Mouse (Mus musculus) activated CD4-positive, CD25-positive, alpha-beta regulatory T cell, adult 4 months (primary cell): ENCODE measurements around the gene Ube2m. TPM values are rescaled to one million over a fixed set of nuclear protein-coding genes. Genes with fewer than 3 reads are reported as not detected.

Source experiments
- ATAC-seq: one replicate; pipeline ENCODE4 v1.8.0; 2017
- polyA plus RNA-seq, 2 experiments: library from polyadenylated mRNA; unstranded; fragments of 100-300 nt; shearing (Covaris generic); gene quantifications; one replicate each; pipeline ENCODE4 v1.2.1; 2017

Gene Ube2m
- polyA plus RNA-seq, 2 experiments from 2014 or later, result 15.3 to 16.9 TPM

DNA sequence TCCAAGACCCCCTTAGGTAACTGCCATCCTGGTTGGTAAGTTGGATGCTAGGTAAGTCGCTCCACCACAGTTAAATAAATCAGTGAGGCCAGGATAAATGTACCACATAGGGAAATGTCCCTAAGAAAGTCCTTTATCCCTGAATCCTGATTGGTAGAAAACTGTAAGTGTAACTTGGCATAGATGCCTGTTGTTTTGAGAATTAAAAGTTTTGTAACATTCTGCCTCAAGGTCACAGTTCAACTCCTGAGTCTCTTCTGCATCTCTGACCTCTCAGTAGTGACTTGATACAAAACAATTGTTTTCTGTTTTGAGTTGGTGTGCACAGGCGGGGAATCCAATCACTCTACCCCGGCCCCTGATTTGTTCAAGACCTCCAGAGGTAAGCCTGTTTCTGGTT lies 39.2 kb downstream of the Ube2m start, which contains the start of gene Trim28:
Gene Trim28, plus strand, starts transcription at position 264 of the 400 bp plus-strand sequence.
- no peak for ATAC-seq

DNA sequence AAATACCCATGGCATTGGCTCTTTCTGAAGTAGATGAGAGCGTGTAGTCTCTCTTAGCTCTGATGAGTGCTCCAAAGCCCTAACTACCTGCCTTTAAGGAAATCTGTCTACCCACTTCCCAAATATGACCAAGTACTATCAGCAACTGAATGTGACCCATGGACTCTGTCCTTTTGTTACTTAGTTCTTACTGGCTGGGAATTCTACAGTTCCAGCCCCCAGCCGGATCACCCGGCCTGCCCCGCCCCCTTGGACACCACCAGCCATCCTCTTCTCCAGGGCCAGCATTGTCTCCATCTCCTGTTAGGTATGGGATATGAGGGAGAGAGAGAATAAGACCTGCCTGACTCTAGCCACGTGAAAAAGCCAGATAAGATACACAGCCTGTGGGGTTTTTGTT lies 40.0 kb downstream of the Ube2m start, which contains the start of gene Slc27a5:
Gene Slc27a5, minus strand, starts transcription at position 140 of the 400 bp plus-strand sequence.
- ATAC-seq, result no peak

DNA sequence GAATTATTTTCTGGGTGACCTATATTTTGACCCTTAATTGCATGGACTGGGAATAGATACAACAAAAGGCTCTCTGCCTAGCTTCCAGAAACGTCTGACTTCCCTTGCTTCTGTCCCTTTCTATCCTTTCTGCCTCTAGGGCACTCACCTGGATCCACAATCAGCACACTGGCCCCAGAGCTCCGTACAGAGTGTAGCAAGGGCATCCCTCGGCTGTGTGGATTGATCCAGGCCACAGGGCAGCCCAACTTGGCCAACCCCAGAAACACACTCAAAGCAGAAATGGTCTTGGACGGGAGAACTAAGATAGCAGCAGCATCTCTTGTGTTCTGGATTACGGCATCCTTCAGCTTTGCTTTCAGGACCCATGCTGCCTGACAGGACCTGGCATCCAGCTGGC lies 40.8 kb downstream of the Ube2m start:
- no peak for ATAC-seq

DNA sequence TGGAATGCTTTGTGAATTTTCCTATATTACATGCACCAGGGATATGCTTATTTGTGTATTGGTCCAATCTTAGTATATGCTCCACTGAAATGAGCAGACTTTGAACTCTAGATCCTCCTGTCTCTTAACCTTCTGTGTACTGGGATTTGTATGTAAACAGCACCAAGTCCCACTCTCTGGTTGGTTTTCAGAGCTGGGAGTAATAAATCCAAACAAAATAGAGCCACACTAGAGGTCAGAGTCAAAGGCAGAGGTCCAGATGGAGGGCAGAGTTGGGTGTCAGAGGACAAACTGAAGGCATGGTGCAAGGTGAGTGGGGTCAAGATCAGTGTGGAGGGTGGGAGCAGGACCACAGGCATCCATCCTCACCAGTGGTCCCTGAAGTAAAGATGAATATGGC lies 42.2 kb downstream of the Ube2m start:
- no peak for ATAC-seq

DNA sequence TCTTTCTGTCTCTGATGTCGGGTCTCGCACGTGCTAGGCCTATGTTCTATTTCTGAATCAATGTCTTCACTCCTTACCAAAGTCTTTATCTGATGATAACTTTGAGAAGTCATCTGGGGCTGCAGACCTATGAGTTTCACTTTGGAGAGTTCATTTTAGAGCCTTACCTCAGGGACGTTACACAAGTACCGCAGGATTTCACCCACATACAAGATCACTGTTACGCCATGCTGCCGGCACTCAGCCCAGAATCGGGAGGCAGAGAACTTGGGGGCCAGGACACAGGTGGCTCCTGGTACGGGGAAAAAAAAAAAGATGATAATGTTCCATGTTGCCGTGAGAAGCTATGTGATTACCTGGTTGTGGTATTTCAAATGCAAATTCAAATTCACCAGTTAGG lies 44.9 kb downstream of the Ube2m start:
- ATAC-seq, result no peak

DNA sequence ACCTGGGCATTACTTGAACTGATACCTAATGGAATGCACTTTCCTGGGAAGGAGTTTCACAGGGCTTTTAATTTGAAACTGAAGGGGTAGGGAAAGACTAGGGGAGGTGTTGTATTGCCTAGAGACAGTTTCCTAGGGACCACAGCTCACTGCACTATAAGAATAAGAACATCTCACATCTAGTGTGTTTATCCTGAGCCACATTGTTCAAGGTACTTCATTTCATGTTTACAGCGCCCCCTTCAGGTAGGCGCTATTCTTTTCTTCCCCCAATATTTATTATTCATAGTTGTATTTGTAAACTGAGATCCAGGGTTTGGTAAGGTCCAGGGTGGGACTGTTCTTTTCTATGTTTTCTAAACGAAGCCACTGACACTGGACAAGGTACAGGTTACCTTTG lies 45.9 kb downstream of the Ube2m start:
- ATAC-seq, result no peak

DNA sequence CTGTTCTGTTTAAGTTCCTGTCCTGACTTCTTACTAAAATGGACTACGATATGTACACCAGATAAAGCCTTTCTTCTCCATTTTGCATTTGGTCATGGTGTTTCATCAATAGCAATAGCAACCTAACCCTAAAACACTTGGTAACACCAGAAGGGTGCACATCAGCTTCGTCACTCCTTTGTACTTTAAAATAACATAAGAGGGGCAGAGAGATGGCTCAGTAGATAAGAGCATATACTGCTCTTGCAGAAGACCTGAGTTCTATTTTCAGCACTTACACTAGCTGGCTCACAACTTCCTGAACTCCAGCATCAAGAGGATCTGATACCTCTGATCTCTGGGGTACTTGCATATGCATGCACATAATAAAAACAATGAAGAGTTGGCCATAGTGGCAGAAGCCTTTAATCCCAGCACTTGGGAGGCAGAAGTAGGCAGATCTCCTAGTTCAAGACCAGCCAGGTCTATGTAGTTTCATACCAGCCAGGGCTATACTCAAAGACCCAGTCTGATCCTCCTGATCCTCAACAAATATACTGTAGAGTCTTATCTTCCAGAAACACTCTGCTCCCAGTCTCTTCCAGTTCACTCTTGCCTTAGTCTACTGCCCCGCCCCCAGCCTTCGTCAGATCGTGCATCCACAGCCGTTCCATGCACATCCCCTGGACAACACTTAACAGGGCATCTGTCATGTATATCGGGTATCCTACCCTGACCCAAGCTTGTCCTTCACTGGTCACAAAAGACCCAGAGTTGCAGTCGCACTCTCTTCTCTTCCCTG lies 50.5 kb downstream of the Ube2m start:
- ATAC-seq, result no peak

DNA sequence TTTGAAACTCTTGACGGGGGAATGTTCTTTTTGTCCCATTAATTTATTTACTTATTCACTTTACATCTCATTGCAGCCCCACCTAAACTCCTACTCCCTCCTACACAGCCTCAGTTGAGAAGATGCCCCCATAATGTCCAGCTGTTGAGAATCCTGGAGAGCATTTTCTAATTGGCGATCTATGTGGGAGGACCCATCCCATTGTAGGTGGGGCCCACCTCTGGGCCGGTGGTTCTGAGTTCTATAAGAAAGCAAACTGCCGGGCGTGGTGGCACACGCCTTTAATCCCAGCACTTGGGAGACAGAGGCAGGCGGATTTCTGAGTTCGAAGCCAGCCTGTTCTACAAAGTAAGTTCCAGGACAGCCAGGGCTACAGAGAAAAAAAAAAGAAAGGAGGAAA lies 51.2 kb downstream of the Ube2m start:
- no peak for ATAC-seq

DNA sequence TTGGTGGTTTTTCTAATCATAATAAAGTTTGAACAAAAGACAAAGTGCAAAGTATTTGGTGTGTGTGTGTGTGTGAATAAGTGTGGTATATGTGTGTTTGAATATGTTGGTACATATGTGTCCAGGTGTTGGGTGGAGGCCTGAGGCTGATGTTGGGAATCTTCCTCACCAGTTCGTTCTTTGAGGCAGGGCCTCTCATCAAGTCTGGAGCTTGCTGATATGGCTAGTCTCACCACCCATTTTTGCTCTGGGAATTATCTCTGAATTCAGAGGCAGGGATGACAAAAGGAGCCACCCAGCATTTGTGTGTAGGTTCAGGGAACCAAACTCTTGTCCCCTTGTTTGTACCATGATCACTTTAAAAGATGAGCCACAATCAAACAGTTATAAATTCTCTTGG lies 52.4 kb downstream of the Ube2m start:
- no peak for ATAC-seq

Other genes with a start within 250 kb of the Ube2m start
- gene Zscan18, start 234.6 kb downstream of the Ube2m start, polyA plus RNA-seq, result under 1 TPM; 0.25 to 0.29 TPM
- gene Zfp329, start 219.4 kb downstream of the Ube2m start, polyA plus RNA-seq, result 10 to 100 TPM; 16.8 to 20.2 TPM
- gene Zfp110, start 203.5 kb downstream of the Ube2m start, polyA plus RNA-seq, result 10 to 100 TPM; 56.1 to 72.2 TPM
- 1 to 10 TPM in 1 of 2 experiments, under 1 TPM in 1; 0.84 to 2.4 TPM for gene Zfp128, start 157.1 kb downstream of the Ube2m start, polyA plus RNA-seq
- 10 to 100 TPM in 1 of 2 experiments, 1 to 10 TPM in 1; 6.6 to 10.9 TPM for gene Zscan22, start 140.5 kb downstream of the Ube2m start, polyA plus RNA-seq
- gene Rps5, start 116.0 kb downstream of the Ube2m start, polyA plus RNA-seq, result 1,000 to 10,000 TPM; 2,813 to 3,009 TPM
- gene Rnf225, start 110.9 kb downstream of the Ube2m start, polyA plus RNA-seq, result not detected
- 1 to 10 TPM; 2.4 to 3.4 TPM for gene Zfp324, start 72.4 kb downstream of the Ube2m start, polyA plus RNA-seq
- 1 to 10 TPM; 2.6 to 3.3 TPM for gene Zfp446, start 60.4 kb downstream of the Ube2m start, polyA plus RNA-seq
- under 1 TPM in 1 of 2 experiments, not detected in 1; 0.29 TPM for gene Slc27a5, start 40.1 kb downstream of the Ube2m start, polyA plus RNA-seq
- 10 to 100 TPM; 45.5 to 59.4 TPM for gene Trim28, start 39.2 kb downstream of the Ube2m start, polyA plus RNA-seq
- 1 to 10 TPM; 4.6 to 7.0 TPM for gene Zbtb45, start 28.2 kb downstream of the Ube2m start, polyA plus RNA-seq
- 100 to 1,000 TPM; 300 to 349 TPM for gene Chmp2a, start 3.5 kb downstream of the Ube2m start, polyA plus RNA-seq
- under 1 TPM; 0.45 to 0.46 TPM for gene Mzf1, start 16.5 kb upstream of the Ube2m start, polyA plus RNA-seq
- gene Vmn1r85, start 56.9 kb upstream of the Ube2m start, polyA plus RNA-seq, result under 1 TPM in 1 of 2 experiments, not detected in 1; 0.08 TPM
- gene Vmn1r86, start 81.6 kb upstream of the Ube2m start, polyA plus RNA-seq, result not detected
- under 1 TPM in 1 of 2 experiments, not detected in 1; 0.25 TPM for gene Vmn1r87, start 101.9 kb upstream of the Ube2m start, polyA plus RNA-seq
- under 1 TPM in 1 of 2 experiments, not detected in 1; 0.15 TPM for gene Vmn1r88, start 121.3 kb upstream of the Ube2m start, polyA plus RNA-seq
- gene Vmn1r89, start 174.7 kb upstream of the Ube2m start, polyA plus RNA-seq, result not detected
- 10 to 100 TPM; 39.0 to 50.7 TPM for gene Lig1, start 239.0 kb upstream of the Ube2m start, polyA plus RNA-seq
- 1 to 10 TPM; 1.9 to 2.2 TPM for gene Zswim9, start 240.4 kb upstream of the Ube2m start, polyA plus RNA-seq